Mouse (Mus musculus): ENCODE results near the gene Gnb1l.
A peak's percentile ranks its signal among the peaks of the same experiment; 100 is the strongest.
"Not testable (repeated sequence)": the region's sequence is repeated elsewhere in the genome, so short reads cannot be mapped to it uniquely, and the experiment has no call there.

The Gnb1l gene

GRCm38 (mm10) chr16:18483839-18484238 lies 14.7 kb upstream of the Gnb1l start:
- DNase-seq (ENCODE audit: low spot score), result no peak

- peak; percentile 17 for DNase-seq (ENCODE audit: low spot score)
These were observed 14.1 kb upstream of the Gnb1l start for GRCm38 (mm10) chr16:18484386-18484785.

- peak; percentile 33 for DNase-seq (ENCODE audit: low spot score)
These were observed 13.6 kb upstream of the Gnb1l start for GRCm38 (mm10) chr16:18484794-18485435.

DNA sequence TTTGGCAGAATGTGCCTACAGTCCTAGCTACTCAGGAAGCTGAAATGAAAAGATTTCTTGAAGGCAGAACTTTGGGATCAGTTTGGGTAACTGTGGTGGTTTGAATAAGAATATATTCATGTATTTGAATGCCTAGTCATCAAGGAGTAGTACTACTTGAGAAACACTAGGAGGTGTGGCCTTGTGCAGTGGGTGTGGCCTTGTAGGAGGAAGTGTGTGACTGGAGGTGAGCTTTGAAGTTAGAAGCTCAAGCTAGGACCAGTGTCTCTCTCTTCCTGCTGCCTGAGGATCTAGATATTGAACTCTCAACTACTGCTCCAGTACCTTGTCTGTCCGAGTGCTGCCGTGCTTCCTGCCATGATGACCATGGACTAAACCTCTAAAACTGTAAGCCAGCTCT lies 12.4 kb upstream of the Gnb1l start:
- DNase-seq (ENCODE audit: low spot score), result no peak

DNA sequence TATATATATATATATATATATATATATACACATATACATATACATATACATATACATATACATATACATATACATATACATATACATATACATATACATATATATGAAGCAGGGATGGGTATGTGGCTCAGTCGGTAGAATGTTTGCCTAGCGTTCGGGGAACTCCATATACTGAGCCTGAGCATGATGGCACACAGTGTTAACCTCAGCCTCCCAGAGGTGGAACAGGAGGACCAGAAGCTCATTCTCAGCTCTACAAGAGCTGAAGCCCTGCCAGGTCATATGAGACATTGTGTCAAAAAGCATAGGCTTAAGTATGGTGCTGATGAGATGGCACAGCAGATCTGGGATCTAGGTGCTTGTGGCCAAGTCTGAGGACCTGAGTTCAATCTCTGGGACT lies 8.2 kb upstream of the Gnb1l start:
- no peak for DNase-seq (ENCODE audit: low spot score)

DNA sequence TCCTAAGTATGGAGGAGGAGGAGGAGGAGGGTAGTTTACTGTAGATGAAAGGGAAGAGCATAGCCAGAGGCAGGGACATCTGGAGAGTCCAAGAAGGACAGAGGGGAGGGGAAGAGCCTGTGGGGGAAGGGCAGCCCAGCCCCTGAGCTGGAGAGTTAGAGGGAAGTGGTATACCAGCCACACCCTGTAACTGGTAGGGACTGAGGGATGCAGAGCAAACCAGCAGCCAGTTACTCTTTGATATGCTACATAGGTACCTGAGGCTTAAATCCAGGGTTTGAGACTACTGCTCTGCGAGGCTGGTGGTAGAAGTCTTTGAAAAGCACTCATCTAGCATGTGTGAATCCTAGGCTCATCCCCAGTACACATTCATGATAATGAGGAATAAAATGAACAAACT lies 7.6 kb upstream of the Gnb1l start:
- DNase-seq (ENCODE audit: low spot score), result no peak

GRCm38 (mm10) chr16:18497865-18498515 lies 523 bp upstream of the Gnb1l start:
- DNase-seq (ENCODE audit: low spot score), result peak; percentile 54

- DNase-seq (ENCODE audit: low spot score), result no peak
These were observed 483 bp downstream of the Gnb1l start for GRCm38 (mm10) chr16:18498996-18499395.

DNA sequence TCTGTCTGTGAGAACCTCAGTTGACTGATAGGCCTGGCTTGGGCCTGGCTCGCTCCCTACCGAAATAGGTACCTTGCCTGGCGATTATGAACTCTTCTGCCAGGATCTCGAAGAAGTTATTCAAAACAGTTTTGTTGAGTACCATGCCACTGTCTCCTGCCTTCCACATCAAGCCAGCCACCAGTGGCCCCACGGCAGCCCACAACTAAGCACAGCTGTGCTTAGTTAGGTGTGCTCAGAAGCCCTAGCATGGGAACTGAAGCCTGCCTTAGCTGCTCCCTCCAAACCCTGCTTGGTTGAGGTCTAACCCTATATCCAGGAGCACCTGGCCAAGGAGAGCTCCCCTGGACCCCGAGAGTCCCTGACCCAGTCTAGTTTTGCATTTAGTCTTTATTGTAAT lies 3.0 kb downstream of the Gnb1l start:
- no peak for DNase-seq (ENCODE audit: low spot score)

DNA sequence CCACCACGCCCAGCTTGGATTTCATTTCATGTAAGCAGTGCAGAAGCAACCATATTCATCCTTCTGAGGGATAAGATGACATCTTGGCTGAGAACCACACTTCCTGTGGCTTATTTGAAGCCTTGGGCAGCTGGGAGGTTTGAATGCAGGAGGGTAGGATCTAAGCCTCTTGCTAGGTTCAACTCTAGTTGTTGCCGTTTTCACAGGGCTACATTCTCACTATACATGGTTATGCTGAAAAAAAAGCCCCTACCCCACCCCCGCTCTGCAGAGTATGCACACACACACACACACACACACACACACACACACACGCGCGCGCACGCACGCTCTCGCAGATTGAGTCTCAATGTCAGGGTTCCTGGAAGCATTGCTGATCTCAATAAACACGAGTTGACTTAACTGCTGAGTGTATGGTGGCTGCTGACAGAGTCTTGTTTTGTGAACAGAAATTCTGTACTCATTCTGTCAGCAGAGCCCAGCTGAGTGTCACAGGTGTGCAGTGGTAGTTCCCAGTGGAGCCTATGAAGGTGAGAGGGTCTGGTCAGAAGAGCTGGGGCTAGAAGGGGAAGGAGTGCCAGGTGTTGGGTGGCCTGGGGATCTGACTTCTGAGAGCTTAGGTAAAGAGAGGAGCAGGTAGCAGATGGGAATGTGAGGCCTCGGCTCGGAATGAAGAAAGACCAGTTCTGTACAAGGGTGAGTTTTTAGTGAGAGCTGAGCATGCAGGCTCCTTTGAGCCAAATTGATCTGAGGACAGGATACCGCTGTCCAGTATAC lies 5.2 kb downstream of the Gnb1l start:
- peak; percentile 19 for DNase-seq (ENCODE audit: low spot score)

DNA sequence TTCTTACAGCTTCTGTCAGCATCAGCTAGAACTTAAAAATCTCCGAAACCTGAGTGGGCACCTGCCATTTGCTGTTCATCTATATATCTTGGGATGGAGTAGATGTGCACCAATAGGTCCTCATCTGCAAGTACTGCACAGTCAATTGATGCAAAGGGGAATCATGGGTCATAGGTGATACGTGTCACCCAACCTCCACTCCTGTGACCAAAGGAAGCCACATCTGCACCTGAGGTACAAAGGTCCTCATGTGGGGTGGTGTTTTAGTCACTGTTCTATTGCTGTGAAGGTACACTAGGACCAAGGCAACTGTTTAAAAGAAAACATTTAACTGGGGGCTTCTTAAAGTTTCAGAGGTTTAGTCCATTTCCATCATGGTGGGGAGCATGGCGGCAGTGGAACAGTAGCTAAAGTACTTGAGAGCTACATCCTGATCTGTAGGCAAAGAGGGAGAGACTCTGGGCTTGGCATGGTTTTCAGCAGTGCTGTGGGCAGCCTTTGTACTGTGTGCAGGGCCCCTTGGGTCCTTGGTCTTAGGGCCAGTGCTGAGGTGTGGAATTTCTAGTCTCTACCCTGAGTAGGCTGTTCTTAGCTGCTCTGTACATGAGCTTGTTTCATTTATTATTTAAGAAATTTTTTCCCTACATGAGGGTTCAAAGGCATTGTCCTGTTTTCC lies 8.1 kb downstream of the Gnb1l start:
- DNase-seq (ENCODE audit: low spot score), result no peak

- no peak for DNase-seq (ENCODE audit: low spot score)
These were observed 8.7 kb downstream of the Gnb1l start for GRCm38 (mm10) chr16:18507200-18507549.

- DNase-seq (ENCODE audit: low spot score), result no peak
These were observed 13.2 kb downstream of the Gnb1l start for GRCm38 (mm10) chr16:18511741-18512140.

DNA sequence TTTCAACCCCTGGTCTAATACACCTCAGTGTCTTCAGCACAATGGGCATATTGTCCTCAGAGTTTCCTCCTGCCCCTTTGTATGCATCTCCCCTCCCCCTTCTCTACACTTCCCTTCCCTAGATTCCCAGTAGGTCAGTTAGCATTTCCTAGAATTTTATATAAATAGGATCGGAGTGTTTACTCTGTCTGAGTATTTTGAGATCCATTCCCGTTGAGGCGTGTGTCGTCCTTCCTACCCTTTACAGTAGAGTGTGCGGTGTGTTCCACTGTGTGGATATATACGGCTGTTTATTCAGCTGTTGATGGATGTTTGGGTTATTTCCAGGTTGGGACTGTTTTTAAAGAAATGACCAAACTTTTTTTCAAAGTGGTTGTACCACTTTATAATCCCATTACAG lies 15.0 kb downstream of the Gnb1l start:
- no peak for DNase-seq (ENCODE audit: low spot score)

DNA sequence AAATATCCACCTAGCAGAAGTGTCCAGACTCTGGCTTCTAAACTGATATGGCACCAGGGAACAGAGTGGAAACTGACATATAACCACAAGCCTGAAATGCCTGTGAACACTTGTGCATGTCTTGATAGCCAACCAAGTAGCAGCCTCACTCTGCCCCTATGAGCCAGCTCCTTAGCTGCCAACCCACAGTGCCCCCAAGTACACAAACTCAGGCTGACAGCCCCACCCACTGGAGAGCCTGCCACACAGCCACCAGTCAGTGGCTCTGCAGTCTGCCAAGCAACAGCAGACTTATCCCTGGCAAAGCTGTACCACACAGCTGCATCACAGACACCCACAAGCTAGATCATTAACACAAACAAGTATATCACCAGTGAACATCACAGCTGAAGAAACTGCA lies 19.6 kb downstream of the Gnb1l start:
- no peak for DNase-seq (ENCODE audit: low spot score)

DNA sequence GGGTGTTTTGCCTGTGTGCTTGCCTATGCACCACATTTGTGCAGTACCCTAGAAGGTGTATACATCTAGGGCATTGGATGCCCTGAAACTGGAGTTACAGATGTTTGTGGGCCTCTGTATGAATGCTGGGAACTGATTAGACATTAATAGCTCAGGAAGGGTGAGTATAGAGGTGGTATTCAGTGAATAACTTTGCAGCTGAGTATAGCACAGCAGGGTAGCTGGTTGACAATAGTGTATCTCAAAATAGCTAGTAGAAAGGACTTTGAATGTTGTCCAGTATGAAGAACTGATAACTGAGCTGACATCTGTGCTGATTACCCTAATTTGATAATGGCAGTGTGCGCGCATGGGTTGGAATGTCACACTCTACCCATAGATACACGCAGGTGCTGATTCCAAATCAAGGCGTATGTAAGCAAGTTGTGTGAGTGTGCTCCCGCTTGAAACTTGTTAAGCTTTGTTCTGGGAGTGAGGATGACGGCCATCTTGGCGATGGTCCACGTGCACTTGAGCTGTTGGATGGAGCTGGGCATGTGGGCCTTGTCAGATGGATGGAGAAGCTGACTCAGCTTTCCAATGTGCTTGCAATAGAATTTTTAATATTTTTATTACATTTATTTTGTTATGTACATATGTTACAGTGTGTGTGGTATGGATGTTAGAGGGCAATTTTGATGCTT lies 25.2 kb downstream of the Gnb1l start:
- DNase-seq (ENCODE audit: low spot score), result no peak

DNA sequence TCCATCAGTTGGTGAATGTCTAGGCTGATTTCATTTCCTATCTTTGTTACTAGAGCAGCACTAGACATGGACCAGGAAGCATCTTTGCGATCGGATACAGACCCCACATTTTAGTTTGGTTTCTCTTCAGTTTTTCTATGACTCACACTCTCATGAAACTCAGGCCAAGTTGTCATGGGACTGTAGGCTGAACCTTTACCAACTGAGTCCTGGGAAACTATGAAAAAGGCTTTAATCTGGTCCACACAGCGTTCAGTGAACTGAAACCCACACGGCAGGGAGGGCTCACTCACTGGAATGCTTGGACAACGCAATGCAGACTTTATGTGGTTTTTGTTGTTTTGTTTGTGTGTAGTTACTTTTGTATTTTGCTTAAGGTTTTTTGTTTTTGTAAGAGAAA lies 30.1 kb downstream of the Gnb1l start:
- no peak for DNase-seq (ENCODE audit: low spot score)

DNA sequence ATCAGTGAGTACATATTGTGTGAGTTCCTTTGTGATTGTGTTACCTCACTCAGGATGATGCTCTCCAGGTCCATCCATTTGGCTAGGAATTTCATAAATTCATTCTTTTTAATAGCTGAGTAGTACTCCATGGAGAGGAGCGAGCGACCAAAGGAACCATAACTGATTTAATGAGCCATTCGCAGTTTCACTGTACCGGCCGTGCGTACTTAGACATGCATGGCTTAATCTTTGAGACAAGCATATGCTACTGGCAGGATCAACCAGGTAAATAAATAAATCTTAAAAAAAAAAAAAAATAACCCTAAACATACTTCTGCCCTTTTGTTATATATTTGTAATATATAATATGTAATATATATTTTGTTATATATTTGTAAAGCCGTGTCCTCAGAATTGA lies 34.5 kb downstream of the Gnb1l start:
- DNase-seq (ENCODE audit: low spot score), result not testable (repeated sequence)

DNA sequence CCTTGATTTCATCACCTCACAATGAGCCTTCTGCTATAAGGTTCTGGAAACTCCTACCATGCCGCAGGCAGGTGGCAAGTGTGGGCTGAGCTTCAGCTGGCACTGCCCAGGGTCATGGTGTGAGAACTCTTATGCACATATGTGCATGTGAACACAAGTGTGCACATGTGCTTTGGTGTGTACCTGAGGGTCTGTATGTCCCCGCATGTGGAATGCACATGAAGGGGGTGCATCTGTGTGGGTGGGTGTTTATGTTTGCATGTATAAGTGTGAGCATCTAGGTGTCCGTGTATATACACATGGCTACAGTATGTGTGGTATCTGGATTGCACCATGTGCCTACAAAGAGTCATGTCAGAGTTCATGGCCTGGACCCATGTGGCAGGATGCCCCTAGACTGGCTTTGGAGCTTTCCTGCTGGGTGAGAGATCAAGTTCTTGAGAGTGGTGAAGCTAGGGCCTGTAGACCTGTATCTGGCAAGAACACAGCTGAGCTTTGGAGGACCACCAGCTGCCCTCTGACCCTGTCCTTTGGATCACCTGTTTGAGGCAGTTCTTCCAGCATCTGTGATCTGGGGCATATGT lies 39.0 kb downstream of the Gnb1l start:
- DNase-seq (ENCODE audit: low spot score), result no peak

GRCm38 (mm10) chr16:18539281-18539680 lies 40.8 kb downstream of the Gnb1l start:
- DNase-seq (ENCODE audit: low spot score), result no peak

- DNase-seq (ENCODE audit: low spot score), result no peak
These were observed 44.8 kb downstream of the Gnb1l start for GRCm38 (mm10) chr16:18543151-18543829.
